Mouse (Mus musculus) small intestine, adult 2 months (tissue): ENCODE measurements around the gene Zfp580.

ENCODE experiments used
- CTCF ChIP-seq: fragments of 200-500 bp; IDR thresholded peaks from 2 replicates; pipeline ENCODE4 v1.5.1; 2012; ENCODE audit warnings: low read depth, mild to moderate bottlenecking, control low read depth, inconsistent platforms, low read length, moderate library complexity, mixed read lengths; ENCODE audit not compliant: insufficient replicate concordance, insufficient read length; ENCODE audit errors: extremely low read depth
- POLR2A ChIP-seq: fragments of 200-500 bp; IDR thresholded peaks from 2 replicates; pipeline ENCODE4 v1.6.1; 2012; ENCODE audit warnings: low read depth, mild to moderate bottlenecking, control low read depth, inconsistent platforms, low read length, moderate library complexity

- no peak for TF ChIP-seq POLR2A
- no peak for TF ChIP-seq CTCF
Observed at GRCm38 (mm10) chr7:5037026-5037425, 14.3 kb upstream of the Zfp580 start.
